Comparison of ENCODE assay signal across 24 mouse cellular contexts in genomic region chr7:68001269-68001668, GRCm38 (mm10).
"Had no signal": no experiment of that assay in that cellular context is flagged by ENCODE, and none has a peak within 500 bp of the region (broad histone marks: within the 10 kb centered on the region; RNA-seq: fewer than 3 reads in every experiment).

No protein-coding gene starts in this region.

- H3K27me3 ChIP-seq: heart, embryonic 12.5 days; hindbrain, embryonic 13.5 days; hindbrain, embryonic 15.5 days; kidney, embryonic 15.5 days; limb, embryonic 13.5 days; limb, embryonic 15.5 days; liver, embryonic 12.5 days had no signal

- H3K9ac ChIP-seq: heart, embryonic 12.5 days; hindbrain, embryonic 13.5 days; hindbrain, embryonic 15.5 days; kidney, embryonic 15.5 days; limb, embryonic 13.5 days; limb, embryonic 15.5 days; liver, embryonic 12.5 days had no signal

- H3K9me3 ChIP-seq: heart, embryonic 12.5 days; hindbrain, embryonic 10.5 days; hindbrain, embryonic 13.5 days; hindbrain, embryonic 15.5 days; kidney, embryonic 15.5 days; limb, embryonic 13.5 days; limb, embryonic 15.5 days; liver, embryonic 12.5 days had no signal

- ATAC-seq: hindbrain, postnatal 0 days; intestine, embryonic 16.5 days had no signal

- DNase-seq: gastrocnemius, postnatal 25 days; heart, adult 11 months; heart, adult 2 months; heart, postnatal 10 days; heart, postnatal 4 days; kidney, adult 11 months; kidney, adult 2 months; kidney, adult 9 months; kidney, postnatal 14 days; kidney, postnatal 36 days; layer of hippocampus, adult 9-11 months; layer of hippocampus, postnatal 36 days; left cerebral cortex, postnatal 4 days had no signal

- H3K27ac ChIP-seq: heart, adult 2 months; hindbrain, embryonic 10.5 days; hindbrain, embryonic 13.5 days; hindbrain, embryonic 15.5 days; hindbrain, postnatal 0 days; kidney, embryonic 15.5 days; kidney, postnatal 0 days; limb, embryonic 13.5 days; limb, embryonic 15.5 days; liver, embryonic 12.5 days had no signal

- H3K4me2 ChIP-seq: heart, embryonic 12.5 days; hindbrain, embryonic 13.5 days; hindbrain, embryonic 15.5 days; kidney, embryonic 15.5 days; limb, embryonic 13.5 days; limb, embryonic 15.5 days; liver, embryonic 12.5 days had no signal

- H3K4me3 ChIP-seq: heart, adult 2 months; heart, embryonic 12.5 days; hindbrain, embryonic 10.5 days; hindbrain, embryonic 13.5 days; hindbrain, embryonic 15.5 days; kidney, embryonic 15.5 days; limb, embryonic 13.5 days; limb, embryonic 15.5 days; liver, embryonic 12.5 days had no signal
